Mouse (Mus musculus) G1E-ER4 (cell line): ENCODE data around the gene Ctsr. TPM values are rescaled to one million over a fixed set of nuclear protein-coding genes. Genes with fewer than 3 reads are reported as not detected.

Source experiments
- GATA1 ChIP-seq: IDR thresholded peaks from one replicate; pipeline ENCODE4 v1.8.0; 2012; ENCODE audit warnings: low read length, inconsistent platforms
- polyA plus RNA-seq: library from polyadenylated mRNA; stranded (reverse); fragments of >175 nt; gene quantifications from 2 replicates; pipeline ENCODE4 v1.2.3, GENCODE M21; 2012

The Ctsr gene
- polyA plus RNA-seq: not detected in 2 replicates

DNA sequence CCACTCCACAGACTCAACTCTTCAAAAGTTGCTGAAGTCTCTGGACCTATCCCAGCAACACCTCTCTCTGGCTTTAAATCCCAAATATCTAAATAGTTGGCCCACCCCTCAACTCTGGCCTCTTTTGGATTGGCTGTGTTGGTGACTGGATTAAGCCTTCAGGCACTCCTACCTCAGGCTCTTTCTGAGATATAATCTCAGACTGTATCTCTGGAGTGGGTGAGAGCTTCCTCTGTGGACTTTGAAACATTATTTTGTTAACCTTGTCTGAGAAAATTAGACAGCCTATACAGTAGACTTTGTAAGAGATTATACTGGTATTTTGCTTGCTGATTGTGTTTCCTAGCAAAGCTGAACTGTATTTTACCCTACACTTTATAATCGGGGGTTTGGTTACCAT, at the start of gene Ctsr:
Ctsr (minus strand) TSS at position 101 of the 400 bp plus-strand sequence.
- TF ChIP-seq GATA1: no peak

DNA sequence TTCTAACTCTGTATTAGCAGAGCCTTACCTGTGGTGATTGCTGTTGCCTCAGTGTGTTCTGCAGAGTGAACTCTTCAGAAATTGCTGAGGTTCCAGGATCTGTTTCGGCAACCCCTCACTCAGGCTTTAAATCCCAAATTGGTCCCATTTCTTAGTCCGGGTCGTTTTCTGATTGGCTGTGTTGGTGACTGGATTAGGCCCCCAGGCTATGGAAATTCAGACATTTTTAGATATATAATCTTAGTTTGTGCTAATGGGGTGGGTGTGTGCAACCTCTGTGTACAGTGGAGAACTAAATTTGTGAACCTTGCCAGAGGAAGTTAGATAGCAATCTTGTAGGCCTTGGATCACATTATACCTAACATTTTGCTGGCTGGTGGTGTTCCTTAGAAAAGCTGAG, 39.3 kb upstream of the Ctsr start, which contains the start of gene Cts6:
Cts6 (minus strand) TSS at position 101 of the 400 bp plus-strand sequence.
- no peak for TF ChIP-seq GATA1

DNA sequence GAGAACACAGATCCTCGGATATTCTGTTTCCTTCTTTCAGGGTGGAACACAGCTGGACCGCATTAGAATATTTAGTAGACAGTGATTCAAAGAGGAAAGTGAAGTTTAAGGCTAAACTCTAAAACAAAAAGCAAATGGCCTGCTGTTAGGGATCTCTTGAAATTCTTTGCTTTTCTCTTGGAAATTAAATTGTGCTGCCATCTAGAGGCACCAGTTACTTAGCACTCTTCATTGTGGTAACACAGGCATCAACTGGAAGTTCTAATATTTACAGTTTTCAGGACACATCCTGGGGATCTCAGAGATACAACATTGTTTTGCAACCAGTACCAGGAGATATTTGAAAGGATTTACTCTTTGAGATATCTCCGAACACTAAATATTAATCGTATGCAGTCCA, 566 bp upstream of the Ctsr start:
- TF ChIP-seq GATA1: no peak

Other genes with a start within 250 kb of the Ctsr start
- not detected in 2 replicates for gene Gm49393, start 228.7 kb downstream of the Ctsr start, polyA plus RNA-seq
- not detected in 2 replicates for gene Gm49391, start 227.7 kb downstream of the Ctsr start, polyA plus RNA-seq
- not detected in 2 replicates for gene Ctla2a, start 227.6 kb downstream of the Ctsr start, polyA plus RNA-seq
- not detected in 2 replicates for gene Tpbpa, start 222.3 kb downstream of the Ctsr start, polyA plus RNA-seq
- not detected in 2 replicates for gene Ctsj, start 158.3 kb downstream of the Ctsr start, polyA plus RNA-seq
- not detected in 2 replicates for gene Ctsq, start 123.6 kb downstream of the Ctsr start, polyA plus RNA-seq
- not detected in 2 replicates for gene Cts6, start 39.2 kb upstream of the Ctsr start, polyA plus RNA-seq
- not detected in 2 replicates for gene Cts8, start 91.1 kb upstream of the Ctsr start, polyA plus RNA-seq
- gene Gm49398, start 124.6 kb upstream of the Ctsr start, polyA plus RNA-seq: not detected in 2 replicates
- not detected in 2 replicates for gene Cts7, start 193.9 kb upstream of the Ctsr start, polyA plus RNA-seq